Mouse (Mus musculus) thymus, adult 2 months (tissue): Measurements from ENCODE around the gene Pla1a. TPM values are rescaled to one million over a fixed set of nuclear protein-coding genes. Genes with fewer than 3 reads are reported as not detected.

Experiments used
- DNase-seq: peaks from one replicate; pipeline ENCODE4 v3.0.0; 2021
- H3K27ac ChIP-seq: fragments of 200-500 bp; 2 replicates; pipeline ENCODE4 v1.5.1; 2012; ENCODE audit warnings: low read length, control low read depth; ENCODE audit not compliant: control insufficient read depth, insufficient read depth
- H3K27me3 ChIP-seq: fragments of 200-500 bp; 2 replicates; pipeline ENCODE4 v1.6.1; 2012; ENCODE audit warnings: mild to moderate bottlenecking, low read length, moderate library complexity, mixed read lengths; ENCODE audit not compliant: control insufficient read depth, insufficient read depth
- H3K36me3 ChIP-seq: fragments of 200-500 bp; 2 replicates; pipeline ENCODE4 v1.6.1; 2012; ENCODE audit warnings: mild to moderate bottlenecking, low read length, moderate library complexity; ENCODE audit not compliant: control insufficient read depth, insufficient read depth
- H3K4me1 ChIP-seq: fragments of 200-500 bp; replicated peaks from 2 replicates; pipeline ENCODE4 v1.6.1; 2012; ENCODE audit warnings: low read length; ENCODE audit not compliant: control insufficient read depth, insufficient read depth
- H3K4me3 ChIP-seq: fragments of 200-500 bp; 2 replicates; pipeline ENCODE4 v1.5.1; 2012; ENCODE audit warnings: mild to moderate bottlenecking, low read length, control low read depth, moderate library complexity; ENCODE audit not compliant: control insufficient read depth, insufficient read depth
- CTCF ChIP-seq: fragments of 200-500 bp; IDR thresholded peaks from 2 replicates; pipeline ENCODE4 v1.5.1; 2012; ENCODE audit warnings: mild to moderate bottlenecking, control low read depth, low read length, moderate library complexity, borderline replicate concordance; ENCODE audit not compliant: control insufficient read depth, poor library complexity, insufficient read depth; ENCODE audit errors: extremely low read depth
- POLR2A ChIP-seq: fragments of 200-500 bp; IDR thresholded peaks from 2 replicates; pipeline ENCODE4 v1.6.1; 2012; ENCODE audit warnings: mild to moderate bottlenecking, low read length, control low read depth, moderate library complexity; ENCODE audit not compliant: control insufficient read depth, poor library complexity, insufficient read depth; ENCODE audit errors: extremely low read depth
- WGBS: fragments of 180-500 bp; shearing (Covaris S2); methylation state at CpG from one replicate; pipeline ENCODE4 v1.1.7; 2018; 5-methylcytosine and 5-hydroxymethylcytosine counted together
- polyA plus RNA-seq: library from polyadenylated mRNA; depleted of rRNA; stranded (reverse); fragments of >200 nt; gene quantifications from 2 replicates; pipeline ENCODE4 v1.2.3, GENCODE M21; 2012

Pla1a gene
- polyA plus RNA-seq, 1 experiment: 5.5 TPM

DNA sequence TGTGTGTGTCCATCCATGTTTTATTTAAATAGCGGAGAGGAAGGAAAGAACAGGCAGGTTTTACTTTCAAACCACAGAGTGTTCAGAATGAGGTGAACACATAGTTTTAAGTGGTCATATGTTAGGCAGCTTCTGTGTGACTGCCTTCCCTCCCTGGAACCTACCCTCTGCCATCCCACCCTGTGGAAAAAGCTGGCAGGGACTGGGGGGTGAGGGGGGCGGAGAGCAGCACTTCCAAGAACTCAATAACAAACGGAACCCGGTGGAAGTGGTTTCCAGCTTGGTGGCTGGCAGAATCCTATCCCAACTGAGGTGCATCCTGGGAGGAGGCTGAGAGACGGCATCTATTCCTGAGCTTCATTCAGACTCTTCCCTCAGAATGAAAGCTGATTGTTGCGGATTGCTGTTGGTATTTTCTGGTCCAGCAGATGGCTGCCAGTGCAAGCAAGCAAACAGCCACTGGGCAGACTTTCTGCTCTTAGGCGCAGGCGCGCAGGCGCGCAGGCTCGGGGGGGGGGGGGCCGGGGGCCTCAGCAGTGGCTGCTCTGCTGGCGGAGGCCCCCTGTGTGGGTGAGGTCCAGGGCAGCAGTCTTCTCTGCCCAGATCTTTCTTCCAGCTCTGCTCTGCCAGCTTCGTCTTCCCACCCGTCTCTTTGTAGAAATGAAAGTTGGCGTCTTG is 56.6 kb downstream of the Pla1a start:
- Histone ChIP-seq H3K27ac (peak overlapping the region; percentile 6; the same call in 1 of the 2 replicates), H3K4me3 (peak overlapping the region; percentile 53), H3K27me3 (no peaks in the 10 kb centered on the region), H3K4me1 (peaks cover 9% of the 10 kb centered on the region), H3K36me3 (no peaks in the 10 kb centered on the region)
- DNase-seq: peak; percentile 23
- TF ChIP-seq CTCF (no peak), POLR2A (no peak)
- 19% methylated on average over 17 of the region's 17 CpGs for WGBS

GRCm38 (mm10) chr16:38375182-38375581 is 57.8 kb downstream of the Pla1a start:
- TF ChIP-seq POLR2A (no peak), CTCF (no peak)
- WGBS: 91% methylated on average over 7 of the region's 7 CpGs
- peaks cover 9% of the 10 kb centered on the region for H3K4me1 ChIP-seq
- no peaks in the 10 kb centered on the region for H3K36me3 ChIP-seq
- DNase-seq: no peak
- no peak overlapping the region for H3K4me3 ChIP-seq
- H3K27me3 ChIP-seq: no peaks in the 10 kb centered on the region
- no peak overlapping the region for H3K27ac ChIP-seq

GRCm38 (mm10) chr16:38374379-38375140 is 58.4 kb downstream of the Pla1a start:
- no peaks in the 10 kb centered on the region for H3K27me3 ChIP-seq
- no peaks in the 10 kb centered on the region for H3K36me3 ChIP-seq
- WGBS: 65% methylated on average over 10 of the region's 10 CpGs
- no peak overlapping the region for H3K27ac ChIP-seq
- H3K4me1 ChIP-seq: peaks cover 12% of the 10 kb centered on the region
- no peak for TF ChIP-seq CTCF
- no peak for TF ChIP-seq POLR2A
- no peak for DNase-seq
- H3K4me3 ChIP-seq: no peak overlapping the region

- Histone ChIP-seq H3K27ac (no peak overlapping the region), H3K36me3 (no peaks in the 10 kb centered on the region), H3K4me1 (peaks cover 12% of the 10 kb centered on the region), H3K27me3 (no peaks in the 10 kb centered on the region), H3K4me3 (no peak overlapping the region)
- TF ChIP-seq POLR2A (no peak), CTCF (no peak)
- 90% methylated on average over 16 of the region's 16 CpGs for whole genome bisulfite sequencing
- no peak for DNase-seq
Observed at GRCm38 (mm10) chr16:38373941-38374340, 59.0 kb downstream of the Pla1a start.

DNA sequence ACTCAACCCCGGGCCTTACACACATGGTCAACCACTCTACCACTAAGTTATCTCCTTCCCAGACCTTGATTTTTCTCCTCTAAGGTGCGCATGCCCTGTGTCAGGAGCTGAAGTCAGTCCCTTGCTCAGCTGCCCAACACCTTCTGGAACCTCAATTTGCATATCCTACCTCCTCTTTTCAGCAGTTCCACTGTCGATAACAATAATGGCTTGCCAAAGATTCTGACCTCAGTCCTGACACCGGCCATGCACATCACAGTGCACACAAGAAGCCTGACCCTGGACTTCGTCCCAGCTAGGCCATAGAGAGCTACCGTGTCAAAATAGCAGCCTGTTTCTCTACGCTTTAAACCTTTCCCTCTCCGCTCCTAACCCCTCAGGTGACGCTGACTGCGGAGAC is 59.5 kb downstream of the Pla1a start:
- no peaks in the 10 kb centered on the region for H3K27me3 ChIP-seq
- no peak for DNase-seq
- no peaks in the 10 kb centered on the region for H3K36me3 ChIP-seq
- no peak overlapping the region for H3K27ac ChIP-seq
- peaks cover 12% of the 10 kb centered on the region for H3K4me1 ChIP-seq
- H3K4me3 ChIP-seq: no peak overlapping the region
- TF ChIP-seq POLR2A: no peak
- TF ChIP-seq CTCF: no peak
- WGBS: 92% methylated on average over 10 of the region's 10 CpGs

GRCm38 (mm10) chr16:38372876-38373275 is 60.1 kb downstream of the Pla1a start:
- TF ChIP-seq POLR2A (no peak), CTCF (no peak)
- Histone ChIP-seq H3K27me3 (no peaks in the 10 kb centered on the region), H3K36me3 (no peaks in the 10 kb centered on the region), H3K27ac (no peak overlapping the region), H3K4me1 (peaks cover 12% of the 10 kb centered on the region), H3K4me3 (no peak overlapping the region)
- DNase-seq: no peak
- WGBS: 94% methylated on average over 4 of the region's 4 CpGs
